Mouse (Mus musculus) lung, embryonic 15.5 days (tissue): ENCODE results near the gene Asic2. TPM values are rescaled to one million over a fixed set of nuclear protein-coding genes. Genes with fewer than 3 reads are reported as not detected.
A peak's percentile ranks its signal among the peaks of the same experiment; 100 is the strongest.

Experiments used
- ATAC-seq: fragments of 200-750 bp; cut with Nextera tagmentation; 2 replicates; pipeline ENCODE4 v1.8.0; 2017; ENCODE audit warnings: moderate number of reproducible peaks, borderline replicate concordance; ENCODE audit not compliant: low FRiP score, low TSS enrichment; ENCODE audit errors: extremely low read depth
- H3K27ac ChIP-seq: fragments of 300-500 bp; sonication (generic); 2 replicates; pipeline ENCODE4 v1.5.1; 2015; ENCODE audit warnings: moderate library complexity, mild to moderate bottlenecking, inconsistent platforms
- H3K27me3 ChIP-seq: fragments of 300-500 bp; sonication (generic); 2 replicates; pipeline ENCODE4 v1.6.1; 2015; ENCODE audit warnings: inconsistent platforms
- H3K36me3 ChIP-seq: fragments of 300-500 bp; sonication (generic); 2 replicates; pipeline ENCODE4 v1.6.1; 2015; ENCODE audit warnings: inconsistent platforms
- H3K4me1 ChIP-seq: fragments of 300-500 bp; sonication (generic); 2 replicates; pipeline ENCODE4 v1.6.1; 2015; ENCODE audit warnings: inconsistent platforms
- H3K4me2 ChIP-seq: fragments of 300-500 bp; sonication (generic); 2 replicates; pipeline ENCODE4 v1.6.1; 2015; ENCODE audit warnings: inconsistent platforms, mild to moderate bottlenecking, moderate library complexity
- H3K4me3 ChIP-seq: fragments of 300-500 bp; sonication (generic); 2 replicates; pipeline ENCODE4 v1.5.1; 2015; ENCODE audit warnings: mild to moderate bottlenecking, inconsistent platforms
- H3K9ac ChIP-seq: fragments of 300-500 bp; sonication (generic); 2 replicates; pipeline ENCODE4 v1.6.1; 2015; ENCODE audit warnings: inconsistent platforms
- H3K9me3 ChIP-seq: fragments of 300-500 bp; sonication (generic); 2 replicates; pipeline ENCODE4 v1.6.1; 2016; ENCODE audit warnings: inconsistent platforms
- WGBS: fragments of 180-500 bp; shearing (Covaris S2); methylation state at CpG from one replicate; pipeline ENCODE4 v1.1.7; 2015; 5-methylcytosine and 5-hydroxymethylcytosine counted together
- polyA plus RNA-seq: library from polyadenylated mRNA; unstranded; fragments of >200 nt; fragmentation: Nextera tagmentation; extraction: Ambion mirVana; gene quantifications from 2 replicates; pipeline ENCODE4 v1.2.1, GENCODE M21; 2015

Gene Asic2
- polyA plus RNA-seq, 1 experiment from 2014 or later: 0.37 TPM

GRCm38 (mm10) chr11:81613869-81614620 lies 354.2 kb downstream of the Asic2 start:
- ATAC-seq: no peak
- Histone ChIP-seq H3K27me3 (no peaks in the 10 kb centered on the region), H3K4me1 (peaks cover 14% of the 10 kb centered on the region), H3K9me3 (no peaks in the 10 kb centered on the region), H3K4me3 (peak overlapping the region; percentile 26), H3K27ac (no peak overlapping the region), H3K9ac (no peak overlapping the region), H3K4me2 (peak overlapping the region; percentile 52), H3K36me3 (no peaks in the 10 kb centered on the region)
- 16% methylated on average over 10 of the region's 10 CpGs for WGBS

- H3K27me3 ChIP-seq: no peaks in the 10 kb centered on the region
- H3K36me3 ChIP-seq: no peaks in the 10 kb centered on the region
- H3K9me3 ChIP-seq: no peaks in the 10 kb centered on the region
- peak overlapping the region; percentile 27 for H3K4me3 ChIP-seq
- 6% methylated on average over 17 of the region's 17 CpGs for WGBS
- no peak overlapping the region for H3K9ac ChIP-seq
- peak overlapping the region; percentile 52 for H3K4me2 ChIP-seq
- no peak; the same call in 1 of the 2 replicates for ATAC-seq
- no peak overlapping the region for H3K27ac ChIP-seq
- peaks cover 14% of the 10 kb centered on the region for H3K4me1 ChIP-seq
Measured at GRCm38 (mm10) chr11:81612798-81613540, 355.3 kb downstream of the Asic2 start.

- Histone ChIP-seq H3K9ac (0 out of 2 replicates have a peak overlapping the region, but pooled peaks have one; percentile 2), H3K4me1 (peaks cover 14% of the 10 kb centered on the region), H3K4me2 (peak overlapping the region; percentile 52), H3K27ac (no peak overlapping the region), H3K36me3 (no peaks in the 10 kb centered on the region), H3K9me3 (no peaks in the 10 kb centered on the region), H3K4me3 (peak overlapping the region; percentile 27), H3K27me3 (no peaks in the 10 kb centered on the region)
- WGBS: 11% methylated on average over 20 of the region's 20 CpGs
- 0 out of 2 replicates have a peak, but pooled peaks have one; percentile 23 for ATAC-seq
Measured at GRCm38 (mm10) chr11:81611948-81612797, 356.1 kb downstream of the Asic2 start.

- Histone ChIP-seq H3K4me2 (no peak overlapping the region), H3K36me3 (no peaks in the 10 kb centered on the region), H3K4me3 (no peak overlapping the region), H3K9me3 (no peaks in the 10 kb centered on the region), H3K4me1 (peaks cover 14% of the 10 kb centered on the region), H3K9ac (no peak overlapping the region), H3K27ac (no peak overlapping the region), H3K27me3 (no peaks in the 10 kb centered on the region)
- WGBS: 62% methylated on average over 5 of the region's 5 CpGs
- no peak for ATAC-seq
Measured at GRCm38 (mm10) chr11:81610506-81610905, 357.8 kb downstream of the Asic2 start.

GRCm38 (mm10) chr11:81602971-81603370 lies 365.3 kb downstream of the Asic2 start:
- Histone ChIP-seq H3K9me3 (no peaks in the 10 kb centered on the region), H3K9ac (no peak overlapping the region), H3K4me3 (no peak overlapping the region), H3K27ac (no peak overlapping the region), H3K36me3 (no peaks in the 10 kb centered on the region), H3K4me1 (no peaks in the 10 kb centered on the region), H3K27me3 (no peaks in the 10 kb centered on the region), H3K4me2 (no peak overlapping the region)
- no peak for ATAC-seq
- WGBS: 39% methylated on average over 4 of the region's 4 CpGs

GRCm38 (mm10) chr11:81601736-81602135 lies 366.5 kb downstream of the Asic2 start:
- Histone ChIP-seq H3K27ac (no peak overlapping the region), H3K4me1 (no peaks in the 10 kb centered on the region), H3K36me3 (no peaks in the 10 kb centered on the region), H3K4me3 (no peak overlapping the region), H3K27me3 (no peaks in the 10 kb centered on the region), H3K9me3 (no peaks in the 10 kb centered on the region), H3K9ac (no peak overlapping the region), H3K4me2 (no peak overlapping the region)
- ATAC-seq: no peak
- WGBS: 91% methylated on average over 5 of the region's 5 CpGs

GRCm38 (mm10) chr11:81597601-81598000 lies 370.7 kb downstream of the Asic2 start:
- Histone ChIP-seq H3K9ac (no peak overlapping the region), H3K9me3 (no peaks in the 10 kb centered on the region), H3K4me3 (no peak overlapping the region), H3K27me3 (no peaks in the 10 kb centered on the region), H3K4me2 (no peak overlapping the region), H3K36me3 (no peaks in the 10 kb centered on the region), H3K4me1 (no peaks in the 10 kb centered on the region), H3K27ac (no peak overlapping the region)
- no peak for ATAC-seq
- 82% methylated on average over 5 of the region's 5 CpGs for WGBS

- H3K9ac ChIP-seq: no peak overlapping the region
- no peak overlapping the region for H3K4me3 ChIP-seq
- 49% methylated on average over 2 of the region's 2 CpGs for WGBS
- no peak overlapping the region for H3K4me2 ChIP-seq
- no peak overlapping the region for H3K27ac ChIP-seq
- H3K27me3 ChIP-seq: no peaks in the 10 kb centered on the region
- ATAC-seq: no peak
- no peaks in the 10 kb centered on the region for H3K36me3 ChIP-seq
- H3K4me1 ChIP-seq: no peaks in the 10 kb centered on the region
- H3K9me3 ChIP-seq: no peaks in the 10 kb centered on the region
Measured at GRCm38 (mm10) chr11:81595235-81595634, 373.0 kb downstream of the Asic2 start.

GRCm38 (mm10) chr11:81592776-81593175 lies 375.5 kb downstream of the Asic2 start:
- Histone ChIP-seq H3K36me3 (no peaks in the 10 kb centered on the region), H3K9me3 (no peaks in the 10 kb centered on the region), H3K27me3 (no peaks in the 10 kb centered on the region), H3K4me1 (0 out of 2 replicates have a peak, but pooled peaks cover 12% of the 10 kb centered on the region), H3K9ac (no peak overlapping the region), H3K4me2 (no peak overlapping the region), H3K4me3 (no peak overlapping the region), H3K27ac (no peak overlapping the region)
- 53% methylated on average over 5 of the region's 5 CpGs for WGBS
- no peak for ATAC-seq

- no peaks in the 10 kb centered on the region for H3K9me3 ChIP-seq
- no peak overlapping the region for H3K9ac ChIP-seq
- no peaks in the 10 kb centered on the region for H3K27me3 ChIP-seq
- no peak overlapping the region for H3K4me2 ChIP-seq
- no peak for ATAC-seq
- no peak overlapping the region for H3K27ac ChIP-seq
- WGBS: 65% methylated on average over 4 of the region's 4 CpGs
- 0 out of 2 replicates have a peak, but pooled peaks cover 12% of the 10 kb centered on the region for H3K4me1 ChIP-seq
- H3K36me3 ChIP-seq: no peaks in the 10 kb centered on the region
- H3K4me3 ChIP-seq: no peak overlapping the region
Measured at GRCm38 (mm10) chr11:81590911-81591310, 377.3 kb downstream of the Asic2 start.

GRCm38 (mm10) chr11:81588630-81589029 lies 379.6 kb downstream of the Asic2 start:
- H3K36me3 ChIP-seq: no peaks in the 10 kb centered on the region
- H3K9ac ChIP-seq: no peak overlapping the region
- H3K27me3 ChIP-seq: no peaks in the 10 kb centered on the region
- 10% methylated on average over 10 of the region's 10 CpGs for WGBS
- no peaks in the 10 kb centered on the region for H3K9me3 ChIP-seq
- no peak overlapping the region for H3K4me3 ChIP-seq
- ATAC-seq: no peak
- no peak overlapping the region for H3K4me2 ChIP-seq
- no peak overlapping the region for H3K27ac ChIP-seq
- H3K4me1 ChIP-seq: 0 out of 2 replicates have a peak, but pooled peaks cover 12% of the 10 kb centered on the region
